Mouse (Mus musculus) kidney, postnatal 14 days (tissue): ENCODE data around the gene Pnrc2.

Experiments
- DNase-seq: peaks from one replicate; pipeline ENCODE4 v3.0.0; 2022; ENCODE audit warnings: mixed read lengths

Gene Pnrc2

GRCm38 (mm10) chr4:135857597-135858186 is 16.0 kb downstream of the Pnrc2 start:
- DNase-seq = no peak

DNA sequence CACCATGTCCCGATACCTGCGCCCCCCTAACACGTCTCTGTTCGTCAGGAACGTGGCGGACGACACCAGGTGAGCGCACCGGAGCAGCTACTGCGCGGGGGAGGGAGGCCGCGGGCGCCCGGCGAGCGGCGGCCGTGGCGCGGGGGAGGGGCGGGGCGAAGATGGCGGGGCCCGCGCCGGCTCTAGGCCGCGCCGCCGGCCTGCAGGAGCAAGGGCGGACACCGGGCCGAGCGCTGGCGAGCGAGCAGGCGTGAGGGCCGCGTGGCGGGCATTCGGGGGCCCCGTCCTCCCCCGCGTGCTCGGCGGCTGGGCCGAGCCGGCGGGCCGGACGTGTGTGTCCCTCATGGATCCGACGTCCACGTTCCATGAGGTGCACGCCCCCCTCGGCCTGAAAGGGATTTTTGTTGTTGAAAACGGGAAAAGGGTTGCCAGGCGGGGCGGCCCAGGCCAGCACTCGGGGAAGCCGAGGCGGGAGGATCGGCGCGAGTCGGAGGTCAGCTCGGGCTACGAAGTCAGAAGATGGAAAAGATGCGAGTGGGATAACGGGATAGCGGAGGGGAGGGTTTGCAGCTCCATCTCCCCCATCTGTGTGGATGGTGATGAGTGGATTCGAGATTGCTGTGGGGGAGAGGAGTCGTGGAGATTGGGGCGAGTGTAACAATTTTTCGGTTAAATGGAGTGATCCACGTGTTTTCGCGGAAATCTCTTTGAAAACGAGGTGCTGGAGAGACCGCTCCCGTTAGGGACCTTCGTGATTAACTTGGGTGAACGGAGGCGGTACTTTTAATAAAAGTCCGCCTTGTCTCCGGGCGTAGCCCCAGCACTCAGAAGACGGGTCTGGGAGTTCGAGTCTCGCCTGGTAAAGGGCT is 17.2 kb downstream of the Pnrc2 start:
- peak; percentile 82 for DNase-seq

DNA sequence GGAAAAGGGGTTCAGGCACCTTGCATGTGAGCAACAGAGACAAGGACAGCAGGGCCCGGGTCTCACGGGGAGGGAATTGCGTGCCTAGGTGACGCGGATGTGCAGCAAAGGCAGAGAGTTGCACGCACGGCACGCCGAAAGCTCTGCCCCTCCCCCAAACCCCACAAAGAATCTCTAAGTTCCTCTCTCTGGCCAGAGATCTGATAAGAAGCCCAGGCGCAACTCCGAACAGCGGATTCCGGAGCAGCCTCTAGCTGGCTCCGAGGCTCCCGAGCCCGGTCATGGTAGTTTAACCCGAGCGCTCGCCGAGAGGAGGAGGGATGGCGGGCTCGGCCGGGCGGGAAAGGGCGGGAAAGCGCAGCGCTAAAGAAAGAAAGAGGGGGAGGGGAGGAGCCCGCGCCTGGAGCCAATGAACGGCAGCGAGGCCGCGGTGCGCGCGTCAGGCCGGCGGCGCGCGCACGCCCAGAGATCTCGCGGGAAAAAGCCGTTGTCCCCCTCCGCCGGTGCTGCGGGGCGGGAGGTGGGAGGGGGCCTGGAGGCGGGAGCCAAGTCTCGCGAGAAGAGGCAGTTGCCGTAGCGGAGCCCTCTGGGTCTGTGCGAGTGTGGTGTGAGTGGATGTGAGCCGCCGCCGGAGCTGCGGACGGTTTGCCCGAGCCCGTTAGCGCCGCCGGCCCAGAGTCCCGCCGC is 18.0 kb downstream of the Pnrc2 start, which contains the start of gene Srsf10:
TSS of gene Srsf10 (plus strand) at position 212 of the 687 bp plus-strand sequence.
- DNase-seq = peak; percentile 99

DNA sequence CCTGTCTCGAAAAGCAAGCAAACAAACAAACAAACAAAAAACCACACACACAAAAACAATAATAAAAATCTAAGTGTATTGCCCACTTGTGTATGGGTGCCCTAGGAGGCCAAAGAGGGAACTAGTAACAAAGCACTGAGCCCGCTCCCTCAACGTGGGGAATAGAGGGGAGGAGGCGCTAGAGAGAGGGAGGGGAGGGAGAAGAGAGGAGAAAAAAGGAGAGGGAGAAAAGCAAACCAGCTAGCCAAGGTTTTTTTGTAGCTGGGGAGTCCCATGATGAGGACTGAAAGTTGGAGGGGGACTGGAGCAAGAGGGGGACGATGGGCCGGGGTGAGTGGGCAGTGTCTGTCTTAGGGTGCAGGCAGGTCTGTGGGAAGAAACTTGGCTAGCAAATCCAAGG is 18.6 kb downstream of the Pnrc2 start:
- DNase-seq = peak; percentile 33

DNA sequence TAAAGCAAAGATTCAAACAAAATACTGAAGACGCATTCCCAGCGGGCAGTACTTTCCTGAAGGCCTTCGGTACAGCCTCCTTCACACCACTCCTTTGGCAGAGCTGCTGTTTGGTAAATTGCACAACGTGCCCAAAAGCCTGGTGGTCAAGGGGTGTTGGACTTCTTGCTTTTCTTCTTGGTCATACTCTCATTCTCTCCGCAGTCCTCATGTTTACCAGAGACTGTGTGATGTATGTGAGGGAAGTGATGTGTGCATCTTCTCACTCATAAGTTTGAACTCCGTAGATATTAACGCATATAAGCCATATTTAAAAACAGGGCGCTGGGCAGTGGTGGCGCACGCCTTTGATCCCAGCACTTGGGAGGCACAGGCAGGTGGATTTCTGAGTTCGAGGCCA is 19.0 kb downstream of the Pnrc2 start:
- DNase-seq = no peak

DNA sequence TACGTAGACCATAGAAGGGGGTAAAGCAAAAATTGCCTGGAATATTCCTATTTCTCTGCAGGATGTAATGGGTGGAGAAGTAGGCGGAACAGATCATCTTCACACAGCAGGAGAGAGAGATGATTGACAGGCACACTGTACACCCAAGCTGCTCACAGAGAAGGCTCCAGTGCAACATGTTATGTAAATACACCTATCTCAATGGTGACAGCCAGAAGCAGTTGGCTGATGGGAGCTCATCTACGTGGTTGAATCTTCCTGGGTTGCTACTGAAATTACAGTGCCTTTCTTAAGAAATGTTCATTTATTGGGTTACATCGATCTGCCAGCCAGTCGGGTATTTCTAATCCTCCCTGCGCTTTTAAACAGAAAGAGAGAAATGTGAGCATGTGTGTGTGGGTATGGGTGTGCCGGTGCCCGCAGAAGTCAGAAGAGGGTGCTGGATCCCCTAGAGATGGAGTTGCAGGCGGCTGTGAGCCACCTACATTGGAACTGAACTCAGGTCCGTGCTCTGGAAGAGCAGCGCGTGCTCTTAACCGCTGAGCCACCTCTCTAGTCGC is 19.6 kb downstream of the Pnrc2 start:
- no peak for DNase-seq

- no peak for DNase-seq
Measured at GRCm38 (mm10) chr4:135851942-135852341, 21.7 kb downstream of the Pnrc2 start.

DNA sequence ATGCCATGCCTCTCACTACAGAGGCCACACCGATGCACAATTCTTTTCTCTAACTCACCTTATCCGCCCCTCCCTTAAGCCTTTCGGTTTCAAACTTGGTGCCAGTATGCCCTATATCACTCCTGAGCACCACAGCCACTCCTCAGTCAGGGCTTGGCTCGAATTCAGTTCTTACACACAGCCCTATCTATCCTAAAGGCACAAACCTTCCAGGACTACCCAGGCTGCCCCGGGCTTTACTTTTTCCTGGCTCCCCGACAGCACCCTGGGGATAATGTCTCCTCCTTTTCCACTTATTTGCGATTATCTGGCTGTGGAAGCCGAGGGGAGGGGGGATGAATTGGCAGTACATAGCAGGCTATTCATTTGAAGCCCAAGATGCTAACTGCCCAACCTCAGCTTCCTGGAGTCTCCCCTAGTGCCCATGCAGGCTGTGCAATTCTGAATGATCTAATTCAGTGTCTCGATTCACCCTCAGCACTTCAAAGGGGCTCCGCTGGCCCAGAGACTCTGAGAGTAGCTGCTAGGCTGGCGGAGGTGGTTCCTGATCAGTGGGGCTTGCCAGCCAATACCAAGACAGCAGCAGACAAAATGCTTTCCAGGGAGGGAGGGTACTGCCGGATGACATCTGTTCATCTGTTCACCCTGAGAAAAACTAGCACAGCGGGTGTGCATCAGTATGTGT is 23.1 kb downstream of the Pnrc2 start:
- DNase-seq = no peak

GRCm38 (mm10) chr4:135847581-135847980 is 26.1 kb downstream of the Pnrc2 start:
- no peak for DNase-seq

DNA sequence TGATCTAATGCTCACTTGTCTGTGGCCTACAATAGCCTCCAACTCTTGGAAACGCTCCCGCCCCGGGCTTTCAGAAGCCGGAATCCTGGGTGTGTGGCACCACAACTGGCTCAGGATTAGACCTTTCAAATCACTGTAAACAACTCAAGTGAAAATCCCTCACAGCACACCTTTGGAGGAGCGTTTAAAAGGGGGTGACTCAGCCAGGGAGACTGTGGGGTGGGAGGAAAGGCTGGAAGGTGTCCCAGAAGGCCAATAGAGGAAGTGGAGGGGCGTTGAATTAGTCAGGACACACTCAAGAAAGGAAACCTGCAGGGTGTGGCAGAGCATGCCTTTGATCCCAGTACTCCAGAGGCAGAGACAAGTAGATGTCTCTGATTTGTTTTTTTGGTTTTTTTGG is 29.2 kb downstream of the Pnrc2 start:
- no peak for DNase-seq

GRCm38 (mm10) chr4:135839293-135840011 is 34.2 kb downstream of the Pnrc2 start:
- no peak for DNase-seq

DNA sequence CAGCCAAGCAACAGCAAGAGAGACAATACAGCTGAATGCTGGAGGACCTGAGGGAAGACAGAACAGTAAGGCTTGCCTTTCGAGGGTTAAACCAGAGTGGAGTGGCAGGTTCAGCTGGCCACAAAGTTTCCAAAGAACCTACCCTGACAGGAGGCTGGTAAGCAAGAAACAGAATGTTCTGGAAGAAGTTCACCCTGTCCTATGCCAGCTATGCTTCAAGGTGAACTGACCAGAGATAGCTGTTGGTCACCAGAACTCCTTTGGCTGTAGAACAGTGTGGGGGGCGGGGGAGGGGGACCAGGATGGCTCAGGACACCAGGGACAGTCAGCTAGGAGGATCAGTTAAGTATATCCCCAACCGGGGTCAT is 34.7 kb downstream of the Pnrc2 start:
- no peak for DNase-seq

DNA sequence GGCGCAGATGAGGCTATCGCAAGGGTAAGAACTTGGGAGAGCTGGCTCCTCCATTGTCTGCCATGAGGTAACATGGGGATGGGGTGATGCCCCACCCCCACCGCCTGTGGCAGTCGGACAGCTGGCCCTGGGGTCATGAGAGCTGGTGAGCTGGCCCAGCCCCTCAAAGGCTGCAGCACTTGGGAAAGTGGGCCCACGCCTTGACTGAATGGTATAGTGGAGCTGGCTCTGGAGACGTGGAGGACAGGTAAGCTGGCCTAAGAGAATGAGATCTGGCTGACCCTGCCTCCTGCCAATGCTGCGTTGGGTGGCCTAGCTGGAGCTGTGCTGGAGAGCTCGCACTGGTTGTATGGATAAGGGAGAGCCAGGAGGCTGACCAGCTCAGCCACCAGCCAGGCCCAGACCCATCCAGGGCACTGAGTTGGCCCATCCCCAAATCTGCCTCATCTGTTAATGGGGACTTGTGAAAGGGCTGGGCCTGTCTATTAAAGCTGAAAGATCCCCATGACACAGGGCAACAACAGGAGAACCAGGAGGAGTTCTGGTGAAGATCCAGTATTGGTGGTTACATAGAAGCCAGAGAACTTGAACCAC is 39.4 kb downstream of the Pnrc2 start:
- no peak for DNase-seq

DNA sequence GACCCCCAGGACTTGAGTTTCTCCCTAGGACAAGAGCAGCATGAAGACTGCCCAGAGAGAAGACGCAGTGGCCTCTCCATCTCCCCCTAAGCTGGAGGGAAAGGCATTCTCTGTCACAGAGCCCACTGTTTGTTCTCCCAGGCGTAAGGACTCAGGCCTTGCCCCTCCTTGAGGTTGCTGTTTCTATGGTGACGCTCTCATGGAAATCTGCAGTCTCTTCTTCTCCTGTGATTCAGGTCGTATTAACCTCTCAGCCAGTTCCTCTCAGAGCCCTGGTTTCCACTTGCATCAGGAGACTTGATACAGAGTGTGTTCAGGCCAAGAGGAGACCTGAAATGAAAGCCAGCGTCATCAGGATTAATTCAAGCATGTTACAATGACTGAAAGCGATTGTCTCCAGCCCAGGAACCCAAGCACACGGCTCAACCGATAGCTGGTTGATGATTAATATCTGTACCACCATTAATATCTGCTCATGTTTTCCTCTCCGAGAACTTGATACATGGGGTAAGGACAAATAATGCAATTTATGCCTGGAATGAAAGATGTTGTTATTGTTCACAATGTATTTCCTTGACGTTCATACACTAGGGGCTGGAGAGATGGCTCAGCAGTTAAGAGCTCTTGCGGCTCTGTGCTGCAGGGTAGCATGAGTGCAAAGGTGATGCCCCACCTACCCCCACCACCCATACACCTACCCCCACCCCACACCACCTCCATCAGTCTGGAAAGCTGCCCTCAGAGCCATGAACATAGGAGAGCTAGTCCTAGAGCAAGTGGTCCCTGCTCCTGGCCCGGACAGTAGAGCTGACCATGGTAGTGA is 40.1 kb downstream of the Pnrc2 start:
- no peak for DNase-seq

DNA sequence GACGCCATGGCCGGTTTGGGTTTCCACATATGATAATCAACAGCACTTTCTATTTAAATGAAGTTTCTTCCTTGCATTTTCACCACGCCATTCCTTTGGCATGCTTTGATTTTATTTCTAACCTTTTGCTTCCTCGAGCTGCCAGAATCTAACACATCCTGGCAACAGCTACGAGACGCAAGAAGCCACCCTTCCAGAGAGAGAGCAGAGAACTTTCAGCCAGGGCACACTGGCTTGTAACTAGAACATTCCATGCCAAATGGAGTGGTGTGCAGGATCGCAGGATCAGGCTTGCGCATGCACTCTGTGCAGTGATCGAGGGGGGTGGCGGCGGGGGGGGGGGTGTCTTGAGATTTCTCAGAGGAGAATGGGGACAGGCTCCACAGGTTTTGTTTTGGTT is 41.6 kb downstream of the Pnrc2 start:
- peak; percentile 54 for DNase-seq

GRCm38 (mm10) chr4:135828491-135828890 is 45.2 kb downstream of the Pnrc2 start:
- peak; percentile 92 for DNase-seq

DNA sequence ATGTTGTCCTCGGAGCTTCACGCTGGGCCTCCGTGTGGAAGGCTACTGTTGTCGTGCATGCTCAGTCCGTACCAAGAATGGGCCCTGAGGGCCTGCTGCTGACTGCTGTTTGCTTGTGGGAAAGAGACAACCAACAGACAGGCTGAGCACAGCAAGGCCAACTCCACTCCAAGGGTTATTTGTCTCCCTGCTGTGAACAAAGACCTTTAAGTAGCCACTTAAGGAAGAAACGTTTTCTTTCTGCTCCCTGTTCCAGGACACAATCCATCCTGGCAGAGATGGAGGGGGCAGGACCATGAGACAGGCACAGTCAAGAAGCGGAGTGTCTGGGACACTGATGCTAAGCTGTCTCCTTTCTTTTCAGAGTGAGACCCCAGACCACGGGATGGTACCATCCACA is 49.4 kb downstream of the Pnrc2 start:
- DNase-seq = no peak

GRCm38 (mm10) chr4:135823298-135823697 is 50.4 kb downstream of the Pnrc2 start:
- DNase-seq = peak; percentile 42

DNA sequence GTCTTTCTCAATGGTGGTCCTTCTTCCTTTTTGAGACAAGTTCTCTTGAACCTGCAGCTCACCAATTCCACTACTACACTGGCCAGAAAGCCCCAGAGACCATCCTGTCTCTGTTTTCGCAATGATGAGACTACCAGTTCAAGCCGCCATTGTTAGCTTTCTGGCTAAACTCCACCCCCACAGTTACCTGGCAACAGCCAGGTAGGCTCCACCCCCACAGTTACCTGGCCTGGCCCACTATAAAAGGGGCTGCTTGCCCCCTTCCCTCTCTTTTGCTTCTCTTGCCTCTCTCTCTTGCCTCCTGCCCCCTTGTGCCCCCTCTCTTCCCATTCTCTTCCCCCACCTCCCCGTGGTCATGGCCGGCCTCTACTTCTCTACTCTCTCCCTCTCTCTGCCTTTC is 51.9 kb downstream of the Pnrc2 start:
- no peak for DNase-seq
